Mouse (Mus musculus) kidney, embryonic 14.5 days (tissue): ENCODE measurements around the gene Sprr2a2. TPM values are rescaled to one million over a fixed set of nuclear protein-coding genes. Genes with fewer than 3 reads are reported as not detected.

Experiments
- polyA plus RNA-seq: library from polyadenylated mRNA; unstranded; fragments of >200 nt; fragmentation: Nextera tagmentation; extraction: Ambion mirVana; gene quantifications from 2 replicates; pipeline ENCODE4 v1.2.1, GENCODE M21; 2014

The Sprr2a2 gene
- polyA plus RNA-seq, 1 experiment from 2014 or later: not detected

Other genes starting within 250 kb of the Sprr2a2 start
- not detected in 2 replicates for gene Pglyrp3, start 201.3 kb upstream of the Sprr2a2 start, polyA plus RNA-seq
- 0.54 and 0.63 TPM in 2 replicates for gene Lor, start 132.8 kb upstream of the Sprr2a2 start, polyA plus RNA-seq
- not detected in 2 replicates for gene Prr9, start 92.0 kb upstream of the Sprr2a2 start, polyA plus RNA-seq
- gene Lelp1, start 73.2 kb upstream of the Sprr2a2 start, polyA plus RNA-seq: not detected in 2 replicates
- gene Sprr2a1, start 121 bp upstream of the Sprr2a2 start, polyA plus RNA-seq: not detected in 2 replicates
- gene Sprr2a3, start 69.5 kb downstream of the Sprr2a2 start, polyA plus RNA-seq: not detected in 2 replicates
- not detected in 2 replicates for gene Sprr2b, start 100.7 kb downstream of the Sprr2a2 start, polyA plus RNA-seq
- gene Sprr2d, start 123.2 kb downstream of the Sprr2a2 start, polyA plus RNA-seq: not detected in 2 replicates
- not detected in 2 replicates for gene Sprr2e, start 136.2 kb downstream of the Sprr2a2 start, polyA plus RNA-seq
- 14.5 and 17.1 TPM in 2 replicates for gene Sprr2f, start 149.3 kb downstream of the Sprr2a2 start, polyA plus RNA-seq
- not detected in 2 replicates for gene Sprr2h, start 169.8 kb downstream of the Sprr2a2 start, polyA plus RNA-seq
- gene Sprr2i, start 192.1 kb downstream of the Sprr2a2 start, polyA plus RNA-seq: not detected in 2 replicates
- not detected in 2 replicates for gene Sprr2j-ps, start 202.2 kb downstream of the Sprr2a2 start, polyA plus RNA-seq
- gene Gm9774, start 213.5 kb downstream of the Sprr2a2 start, polyA plus RNA-seq: 6.9 and 7.1 TPM in 2 replicates
- gene Sprr2k, start 216.7 kb downstream of the Sprr2a2 start, polyA plus RNA-seq: not detected in 2 replicates
- not detected in 2 replicates for gene Sprr1b, start 222.9 kb downstream of the Sprr2a2 start, polyA plus RNA-seq
- not detected in 2 replicates for gene Sprr3, start 242.8 kb downstream of the Sprr2a2 start, polyA plus RNA-seq